Mouse (Mus musculus) adrenal gland, postnatal 0 days (tissue): Measurements from ENCODE around the gene Vmn1r39. TPM values are rescaled to one million over a fixed set of nuclear protein-coding genes. Genes with fewer than 3 reads are reported as not detected.

Source experiments
- polyA plus RNA-seq: library from polyadenylated mRNA; unstranded; fragments of >200 nt; fragmentation: Nextera tagmentation; extraction: Ambion mirVana; gene quantifications from 2 replicates; pipeline ENCODE4 v1.2.1, GENCODE M21; 2015

Vmn1r39 gene
- polyA plus RNA-seq = not detected in 2 replicates

DNA sequence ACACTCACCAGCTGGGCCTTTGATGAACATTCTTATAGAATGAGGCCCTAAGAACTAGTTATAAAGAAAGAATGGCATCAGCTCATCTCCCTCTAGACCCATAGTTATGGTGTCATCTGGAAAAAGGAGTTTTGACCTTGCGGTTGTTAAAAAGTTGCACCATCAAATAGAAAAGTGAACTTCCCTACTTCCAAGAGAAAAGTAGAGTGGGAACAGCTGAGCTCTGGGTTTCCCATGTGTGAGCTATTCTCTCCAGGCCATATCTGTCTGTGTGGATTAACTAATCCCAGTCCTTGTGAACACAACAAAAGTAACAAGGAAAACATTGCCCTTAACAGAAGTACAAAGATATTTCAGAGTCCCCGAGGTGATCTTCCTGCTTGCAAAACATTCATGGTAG lies at the start of gene Vmn1r39:
Gene Vmn1r39 (minus strand): TSS at position 101 of the 400 bp plus-strand sequence.

DNA sequence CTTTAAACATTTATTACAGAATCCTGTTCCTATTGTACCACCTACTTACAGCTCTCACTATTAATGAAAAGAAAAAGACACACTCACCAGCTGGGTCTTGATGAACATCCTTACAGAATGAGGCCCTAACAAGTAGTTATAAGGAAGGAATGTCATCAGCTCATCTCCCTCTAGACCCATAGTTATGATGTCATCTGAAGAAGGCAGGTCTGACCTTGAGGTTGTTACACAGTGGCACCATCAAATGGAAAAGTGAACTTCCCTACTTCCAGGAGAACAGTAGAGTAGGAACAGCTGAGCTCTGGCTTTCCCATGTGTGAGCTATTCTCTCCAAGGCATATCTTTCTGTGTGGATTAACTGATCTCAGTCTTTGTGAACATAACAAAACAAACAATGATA lies 27.9 kb downstream of the Vmn1r39 start, which contains the start of gene Vmn1r38:
Gene Vmn1r38 (minus strand): TSS at position 101 of the 400 bp plus-strand sequence.

Other genes with a start within 250 kb of the Vmn1r39 start
- gene Vmn1r33, start 192.3 kb downstream of the Vmn1r39 start, polyA plus RNA-seq = not detected in 2 replicates
- gene Vmn1r34, start 166.7 kb downstream of the Vmn1r39 start, polyA plus RNA-seq = not detected in 2 replicates
- not detected in 2 replicates for gene Vmn1r35, start 124.7 kb downstream of the Vmn1r39 start, polyA plus RNA-seq
- not detected in 2 replicates for gene Vmn1r36, start 91.4 kb downstream of the Vmn1r39 start, polyA plus RNA-seq
- gene Vmn1r37, start 81.2 kb downstream of the Vmn1r39 start, polyA plus RNA-seq = not detected in 2 replicates
- gene Vmn1r38, start 28.0 kb downstream of the Vmn1r39 start, polyA plus RNA-seq = not detected in 2 replicates
- gene Gng12, start 85.8 kb upstream of the Vmn1r39 start, polyA plus RNA-seq = 47.7 and 61.6 TPM in 2 replicates
- gene Gadd45a, start 226.8 kb upstream of the Vmn1r39 start, polyA plus RNA-seq = 17.7 and 29.5 TPM in 2 replicates